Mouse (Mus musculus) CH12.LX (cell line): ENCODE measurements around the gene Safb. TPM values are rescaled to one million over a fixed set of nuclear protein-coding genes. Genes with fewer than 3 reads are reported as not detected.
A peak's percentile ranks its signal among the peaks of the same experiment; 100 is the strongest.

Experiments used
- DNase-seq: peaks from one replicate; pipeline ENCODE4 v3.0.0-alpha.2; 2013; ENCODE audit errors: extremely low read depth
- H3K27ac ChIP-seq: 2 replicates; pipeline ENCODE4 v1.5.1; 2012; ENCODE audit warnings: low read depth, mild to moderate bottlenecking, control low read depth, moderate library complexity; ENCODE audit not compliant: insufficient read depth
- H3K27me3 ChIP-seq: replicated peaks from 2 replicates; pipeline ENCODE3; 2012; ENCODE audit warnings: inconsistent platforms
- H3K36me3 ChIP-seq, 2 experiments: replicated peaks in 1 of 2; 2 replicates each; pipeline versions ENCODE3 to v1.6.1; 2012; ENCODE audit warnings: inconsistent platforms in 1 of 2, low read length in 1 of 2, mild to moderate bottlenecking in 1 of 2, mixed read lengths in 1 of 2, moderate library complexity in 1 of 2; ENCODE audit not compliant: control insufficient read depth in 1 of 2, insufficient read depth in 1 of 2
- H3K4me1 ChIP-seq, 2 experiments: 2 replicates each; pipeline ENCODE4 v1.6.1; 2012; ENCODE audit warnings: inconsistent platforms in 1 of 2, moderate library complexity in 1 of 2; ENCODE audit not compliant: insufficient read depth in 2 of 2, control insufficient read depth in 1 of 2
- H3K4me2 ChIP-seq: 2 replicates; pipeline ENCODE4 v1.6.1; 2012; ENCODE audit warnings: low read depth, mild to moderate bottlenecking, control low read depth; ENCODE audit not compliant: poor library complexity, insufficient read depth, severe bottlenecking
- H3K4me3 ChIP-seq, 3 experiments: fragments of 150-350 bp in 1 of 3; sonication (generic) in 1 of 3; replicated peaks in 1 of 3; 2 replicates each; pipeline versions ENCODE3 to v1.5.1; 2011 to 2012; ENCODE audit warnings: low read depth in 2 of 3, low read length in 2 of 3, mild to moderate bottlenecking in 2 of 3, moderate library complexity in 2 of 3, control low read depth in 1 of 3, improper control_type of control experiment in 1 of 3, inconsistent platforms in 1 of 3, mixed read lengths in 1 of 3; ENCODE audit not compliant: poor library complexity in 1 of 3
- H3K79me2 ChIP-seq: replicated peaks from 2 replicates; pipeline ENCODE4 v1.6.1; 2012; ENCODE audit warnings: mild to moderate bottlenecking, moderate library complexity; ENCODE audit not compliant: control insufficient read depth, poor library complexity, insufficient read depth, severe bottlenecking; ENCODE audit errors: extremely low read depth
- H3K9ac ChIP-seq: 2 replicates; pipeline ENCODE4 v1.6.1; 2012; ENCODE audit warnings: low read depth, mild to moderate bottlenecking, control low read depth, moderate library complexity; ENCODE audit not compliant: insufficient read depth
- H3K9me3 ChIP-seq: replicated peaks from 2 replicates; pipeline ENCODE3; 2012; ENCODE audit warnings: low read length, inconsistent platforms, mixed read lengths
- CHD1 ChIP-seq: IDR thresholded peaks from 2 replicates; pipeline ENCODE4 v1.6.1; 2012; ENCODE audit warnings: low read depth, low read length, improper control_type of control experiment, inconsistent platforms
- CTCF ChIP-seq, 2 experiments: IDR thresholded peaks in 1 of 2; conservative IDR thresholded peaks in 1 of 2; 2 replicates each; pipeline ENCODE4 v1.5.1; 2011 to 2012; ENCODE audit warnings: low read depth in 2 of 2, low read length in 2 of 2, improper control_type of control experiment in 1 of 2, inconsistent platforms in 1 of 2, mild to moderate bottlenecking in 1 of 2, moderate library complexity in 1 of 2
- E2F4 ChIP-seq: IDR thresholded peaks from 2 replicates; pipeline ENCODE4 v1.6.1; 2011; ENCODE audit warnings: low read depth, low read length, improper control_type of control experiment; ENCODE audit not compliant: insufficient replicate concordance
- EP300 ChIP-seq: IDR thresholded peaks from 2 replicates; pipeline ENCODE4 v1.6.1; 2011; ENCODE audit warnings: low read length, improper control_type of control experiment
- ETS1 ChIP-seq: conservative IDR thresholded peaks from 2 replicates; pipeline ENCODE4 v1.6.1; 2012; ENCODE audit warnings: low read depth, mild to moderate bottlenecking, inconsistent platforms, low read length, improper control_type of control experiment, moderate library complexity
- HCFC1 ChIP-seq: IDR thresholded peaks from 2 replicates; pipeline ENCODE4 v1.6.1; 2012; ENCODE audit warnings: low read depth, mild to moderate bottlenecking, inconsistent platforms, low read length, improper control_type of control experiment
- IRF4 ChIP-seq: IDR thresholded peaks from 2 replicates; pipeline ENCODE4 v1.6.1; 2014; ENCODE audit warnings: low read depth, mild to moderate bottlenecking, inconsistent platforms, low read length, improper control_type of control experiment
- JUN ChIP-seq: IDR thresholded peaks from 2 replicates; pipeline ENCODE4 v1.6.1; 2011; ENCODE audit warnings: low read depth, mild to moderate bottlenecking, low read length, improper control_type of control experiment, moderate library complexity; ENCODE audit not compliant: insufficient read depth
- JUND ChIP-seq: conservative IDR thresholded peaks from 2 replicates; pipeline ENCODE4 v1.6.1; 2011; ENCODE audit warnings: low read depth, low read length, improper control_type of control experiment
- MAFK ChIP-seq: IDR thresholded peaks from 2 replicates; pipeline ENCODE4 v1.6.1; 2011; ENCODE audit warnings: low read length, improper control_type of control experiment; ENCODE audit not compliant: insufficient replicate concordance
- MAZ ChIP-seq: IDR thresholded peaks from 2 replicates; pipeline ENCODE4 v1.6.1; 2012; ENCODE audit warnings: low read depth, mild to moderate bottlenecking, inconsistent platforms, low read length, improper control_type of control experiment, moderate library complexity
- NELFE ChIP-seq: IDR thresholded peaks from 2 replicates; pipeline ENCODE4 v1.6.1; 2011; ENCODE audit warnings: low read depth, low read length, improper control_type of control experiment
- PAX5 ChIP-seq: IDR thresholded peaks from 2 replicates; pipeline ENCODE4 v1.6.1; 2012; ENCODE audit warnings: low read length, inconsistent platforms, mixed read lengths
- POLR2A ChIP-seq: IDR thresholded peaks from 2 replicates; pipeline ENCODE4 v1.6.1; 2011; ENCODE audit warnings: low read depth, mild to moderate bottlenecking, improper control_type of control experiment, low read length
- RCOR1 ChIP-seq: conservative IDR thresholded peaks from 2 replicates; pipeline ENCODE4 v1.6.1; 2012; ENCODE audit warnings: low read depth, mild to moderate bottlenecking, inconsistent platforms, low read length, improper control_type of control experiment
- TBP ChIP-seq: conservative IDR thresholded peaks from 2 replicates; pipeline ENCODE4 v1.6.1; 2011; ENCODE audit warnings: low read depth, low read length, improper control_type of control experiment
- UBTF ChIP-seq: IDR thresholded peaks from 2 replicates; pipeline ENCODE4 v1.6.1; 2012; ENCODE audit warnings: low read depth, mild to moderate bottlenecking, inconsistent platforms, low read length, improper control_type of control experiment, moderate library complexity
- USF1 ChIP-seq: IDR thresholded peaks from 2 replicates; pipeline ENCODE4 v1.6.1; 2014; ENCODE audit warnings: low read depth, mild to moderate bottlenecking, inconsistent platforms, low read length, improper control_type of control experiment
- ZC3H11A ChIP-seq: IDR thresholded peaks from 2 replicates; pipeline ENCODE4 v1.6.1; 2012; ENCODE audit warnings: low read depth, mild to moderate bottlenecking, inconsistent platforms, low read length, improper control_type of control experiment
- ZKSCAN1 ChIP-seq: IDR thresholded peaks from 2 replicates; pipeline ENCODE4 v1.6.1; 2012; ENCODE audit warnings: low read depth, inconsistent platforms, low read length, improper control_type of control experiment, borderline replicate concordance
- ZMIZ1 ChIP-seq: IDR thresholded peaks from 2 replicates; pipeline ENCODE4 v1.6.1; 2012; ENCODE audit warnings: low read depth, mild to moderate bottlenecking, inconsistent platforms, low read length, improper control_type of control experiment
- dilution Hi-C: fragments of 300-500 bp; cut with MboI; formaldehyde crosslinking; loops from 2 replicates; pipeline ENCODE4 v1.14.3; 2020; ENCODE audit warnings: low sequenced_read_pairs; ENCODE audit not compliant: extremely low pct_unique_long_range_greater_than_20kb, extremely low pct_ligation_motif_present
- in situ Hi-C: fragments of 300-500 bp; cut with MboI; formaldehyde crosslinking; loops from 3 replicates; pipeline ENCODE4 v1.14.3; 2019; ENCODE audit warnings: low sequenced_read_pairs, low pct_ligation_motif_present, low pct_unique_long_range_greater_than_20kb, mixed read lengths
- polyA plus RNA-seq: library from polyadenylated mRNA; unstranded; fragments of >175 nt; gene quantifications from 2 replicates; pipeline ENCODE4 v1.2.1, GENCODE M21; 2012; ENCODE audit warnings: low read depth; ENCODE audit not compliant: insufficient read length
- total RNA-seq, 2 experiments: library from RNA; depleted of rRNA; stranded (reverse); fragments of 300-350 nt in 1 of 2; fragments of >200 nt in 1 of 2; gene quantifications; 2 replicates each; pipeline ENCODE4 v1.2.3; 2012 to 2014

Safb gene
- total and polyA plus RNA-seq, 3 experiments, result 25.4 to 135 (median 75.9) TPM

DNA sequence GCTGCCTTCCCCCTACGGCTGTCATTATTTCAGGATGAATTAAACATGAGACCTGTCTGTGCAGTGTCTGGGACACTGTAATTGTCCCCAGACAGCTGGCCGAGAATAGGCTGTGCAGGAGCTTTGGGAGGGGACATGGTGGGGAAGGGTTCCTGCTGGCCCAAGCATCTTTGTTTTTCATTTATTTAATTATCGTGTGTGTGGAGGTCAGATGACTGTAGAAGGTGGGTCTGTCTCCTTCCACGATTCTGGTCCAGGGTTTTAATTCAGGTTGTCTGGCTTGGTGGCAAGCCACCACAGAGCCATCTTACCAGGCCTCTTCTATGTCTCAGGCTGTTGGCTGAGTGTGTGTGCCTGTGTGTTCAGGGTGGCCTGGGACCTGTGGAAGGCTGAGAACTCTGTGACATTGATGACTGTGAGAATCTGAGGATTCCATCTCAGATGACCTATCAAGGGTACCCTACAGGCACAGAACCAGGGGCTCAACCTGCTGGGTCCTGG lies 36.0 kb upstream of the Safb start:
- Histone ChIP-seq H3K79me2 (no peaks in the 10 kb centered on the region), H3K27ac (no peak overlapping the region), H3K4me3 (no peak overlapping the region), H3K9ac (no peak overlapping the region), H3K4me1 (peaks cover 26 to 33% of the 10 kb centered on the region in 2 experiments), H3K27me3 (no peaks in the 10 kb centered on the region), H3K9me3 (no peaks in the 10 kb centered on the region), H3K4me2 (no peak overlapping the region), H3K36me3 (peaks cover 0 to 4% of the 10 kb centered on the region in 2 experiments)
- no peak for TF ChIP-seq UBTF
- no peak for TF ChIP-seq ZMIZ1
- no peak for TF ChIP-seq CHD1
- TF ChIP-seq ZKSCAN1, result no peak
- TF ChIP-seq E2F4, result no peak
- no peak for TF ChIP-seq NELFE
- no peak for TF ChIP-seq TBP
- no peak for TF ChIP-seq JUN
- TF ChIP-seq PAX5, result no peak
- no peak for TF ChIP-seq JUND
- TF ChIP-seq HCFC1, result no peak
- TF ChIP-seq POLR2A, result no peak
- TF ChIP-seq CTCF (conservative IDR thresholded peaks at IDR 0.05 in 1 of 2, IDR thresholded peaks at IDR 0.05 in 1 of 2; ENCODE audit: low read depth in 2 of 2, low read length in 2 of 2), result no peak
- TF ChIP-seq RCOR1, result no peak
- no peak for TF ChIP-seq USF1
- no peak for TF ChIP-seq MAFK
- no peak for TF ChIP-seq ZC3H11A
- TF ChIP-seq EP300, result no peak
- in situ Hi-C loops, result no loop called here
- no peak for DNase-seq
- dilution Hi-C loops, result no loop called here

DNA sequence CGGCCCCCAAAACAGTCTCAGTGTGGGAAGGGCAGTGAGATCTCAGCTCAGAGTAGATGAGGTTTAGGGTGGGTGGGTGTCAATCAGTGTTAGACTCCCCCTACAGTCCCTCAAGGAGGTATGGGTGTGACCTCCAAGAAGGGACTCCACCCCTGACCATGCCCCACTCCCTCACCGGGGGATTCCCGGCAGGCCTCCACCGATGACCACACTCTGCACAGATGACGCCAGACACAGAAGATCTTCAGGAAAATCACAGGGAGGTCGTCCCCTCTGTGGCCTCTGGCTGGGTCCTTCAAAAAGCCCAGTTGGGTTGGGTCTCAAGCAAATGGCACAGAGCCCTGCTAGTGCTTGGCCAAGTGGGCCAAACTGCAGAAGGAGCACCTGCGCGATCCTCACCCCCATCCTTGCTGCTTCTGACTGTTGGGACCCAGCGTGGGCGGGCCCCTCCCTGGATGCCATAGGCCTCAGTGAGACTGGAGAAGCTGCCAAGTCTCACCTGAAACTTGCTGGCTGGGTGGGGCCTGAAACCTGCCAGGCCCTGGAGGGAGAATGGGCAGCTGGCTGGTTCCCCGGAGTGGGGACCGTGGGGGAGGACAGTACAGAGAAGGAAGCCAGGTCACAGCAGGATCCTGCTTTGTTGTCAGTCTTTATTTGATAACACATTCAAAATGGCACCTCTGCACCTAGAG lies 33.7 kb upstream of the Safb start:
- Histone ChIP-seq H3K4me2 (0 out of 2 replicates have a peak overlapping the region, but pooled peaks have one; percentile 12), H3K79me2 (no peaks in the 10 kb centered on the region), H3K27ac (peak overlapping the region; percentile 17), H3K4me3 (no peak overlapping the region), H3K9me3 (no peaks in the 10 kb centered on the region), H3K4me1 (peaks cover 26 to 33% of the 10 kb centered on the region in 2 experiments), H3K9ac (no peak overlapping the region), H3K27me3 (no peaks in the 10 kb centered on the region), H3K36me3 (peaks cover 0 to 12% of the 10 kb centered on the region in 2 experiments)
- dilution Hi-C loops, result no loop called here
- in situ Hi-C loops, result loop anchor here (5.0 kb wide), 1 partner anchor 194 kb away; no protein-coding TSS in a partner anchor
- peak; percentile 49 for DNase-seq
- TF ChIP-seq ETS1, result peak; percentile 62
- TF ChIP-seq MAZ, result no peak
- peak; percentile 18; the same call in 1 of the 2 replicates for TF ChIP-seq POLR2A
- peak; percentile 19; the same call in 1 of the 2 replicates for TF ChIP-seq IRF4
